Mouse (Mus musculus) liver, embryonic 11.5 days (tissue): ENCODE results near the gene Cryba4. TPM values are rescaled to one million over a fixed set of nuclear protein-coding genes. Genes with fewer than 3 reads are reported as not detected.

Experiments used
- ATAC-seq: fragments of 200-750 bp; cut with Nextera tagmentation; replicated peaks from 2 replicates; pipeline ENCODE4 v1.8.0; 2017; ENCODE audit warnings: moderate number of reproducible peaks, mild to moderate bottlenecking, moderate TSS enrichment, moderate library complexity; ENCODE audit not compliant: low FRiP score
- DNase-seq: peaks from one replicate; pipeline ENCODE4 v3.0.0-alpha.2; 2017; ENCODE audit warnings: low spot score
- H3K27ac ChIP-seq: fragments of 300-500 bp; sonication (generic); 2 replicates; pipeline ENCODE4 v1.5.1; 2014; ENCODE audit warnings: mild to moderate bottlenecking, low read depth, low read length, control low read depth
- H3K27me3 ChIP-seq: fragments of 300-500 bp; sonication (generic); replicated peaks from 2 replicates; pipeline ENCODE4 v1.6.1; 2014; ENCODE audit warnings: low read length, mixed read lengths; ENCODE audit not compliant: control insufficient read depth, insufficient read depth
- H3K36me3 ChIP-seq: fragments of 300-500 bp; sonication (generic); 2 replicates; pipeline ENCODE4 v1.6.1; 2014; ENCODE audit warnings: mild to moderate bottlenecking, low read length, moderate library complexity, mixed read lengths; ENCODE audit not compliant: control insufficient read depth, insufficient read depth
- H3K4me1 ChIP-seq: fragments of 300-500 bp; sonication (generic); replicated peaks from 2 replicates; pipeline ENCODE4 v1.6.1; 2014; ENCODE audit warnings: low read length, mixed read lengths; ENCODE audit not compliant: control insufficient read depth, insufficient read depth
- H3K4me2 ChIP-seq: fragments of 300-500 bp; sonication (generic); 2 replicates; pipeline ENCODE4 v1.6.1; 2014; ENCODE audit warnings: mild to moderate bottlenecking, control low read depth, moderate library complexity
- H3K4me3 ChIP-seq: fragments of 300-500 bp; sonication (generic); 2 replicates; pipeline ENCODE4 v1.5.1; 2014; ENCODE audit warnings: low read depth, low read length, control low read depth
- H3K9ac ChIP-seq: fragments of 300-500 bp; sonication (generic); 2 replicates; pipeline ENCODE4 v1.6.1; 2014; ENCODE audit warnings: low read depth, low read length, control low read depth
- H3K9me3 ChIP-seq: fragments of 300-500 bp; sonication (generic); 2 replicates; pipeline ENCODE4 v1.6.1; 2016; ENCODE audit warnings: low read length, inconsistent platforms, mixed read lengths; ENCODE audit not compliant: control insufficient read depth
- WGBS: fragments of 180-500 bp; shearing (Covaris S2); extraction: QIAGEN DNeasy Blood & Tissue Kit; methylation state at CpG from one replicate; pipeline ENCODE4 v1.1.7; 2014; 5-methylcytosine and 5-hydroxymethylcytosine counted together
- polyA plus RNA-seq: library from polyadenylated mRNA; unstranded; fragments of >200 nt; fragmentation: Nextera tagmentation; extraction: Ambion mirVana; gene quantifications from 2 replicates; pipeline ENCODE4 v1.2.1, GENCODE M21; 2014

The Cryba4 gene
- polyA plus RNA-seq, 1 experiment from 2014 or later: 1.3 TPM

DNA sequence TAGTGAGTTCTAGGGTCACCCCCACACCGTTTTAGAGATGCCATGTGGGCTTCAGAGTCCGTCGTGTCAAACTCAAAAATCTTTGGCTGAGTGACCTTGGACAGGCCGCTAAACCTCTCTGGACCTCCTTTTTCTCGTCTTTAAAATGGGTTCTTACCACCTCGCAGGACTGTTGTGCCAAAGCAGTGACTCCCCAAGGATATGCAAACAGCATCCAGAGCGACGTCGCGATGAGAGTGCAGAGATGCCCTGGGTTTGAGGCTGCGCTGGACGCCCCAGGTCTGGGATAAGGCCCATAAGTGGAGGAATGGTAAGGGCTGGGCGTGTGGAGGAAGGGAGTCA lies 24.4 kb downstream of the Cryba4 start:
- WGBS: 4% methylated on average over 13 of the region's 13 CpGs
- no peak overlapping the region; the same call in 1 of the 2 replicates for H3K4me3 ChIP-seq
- H3K4me2 ChIP-seq: no peak overlapping the region

DNA sequence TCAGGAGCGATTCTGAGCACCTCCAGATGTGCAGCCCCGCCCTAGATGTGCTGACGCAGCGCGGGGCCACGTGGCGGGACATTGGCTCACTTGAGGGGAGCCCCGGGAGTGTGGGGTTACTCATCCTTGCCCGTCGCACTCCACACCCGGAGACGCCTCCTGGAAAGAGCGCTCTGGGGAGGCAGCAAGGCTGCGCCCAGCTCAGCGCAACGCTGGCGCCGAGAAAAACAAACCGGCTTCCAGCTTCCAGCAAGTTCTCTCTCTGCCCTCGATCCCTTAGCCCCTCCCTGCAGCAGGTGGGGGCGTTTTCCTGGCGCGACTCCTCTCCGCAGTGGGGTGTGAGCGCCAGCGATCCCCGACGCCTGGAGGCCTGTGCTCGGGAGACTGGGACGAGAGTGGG lies 25.0 kb downstream of the Cryba4 start:
- 3% methylated on average over 30 of the region's 30 CpGs for WGBS
- Histone ChIP-seq H3K4me2 (peak overlapping the region; percentile 48), H3K9me3 (no peaks in the 10 kb centered on the region), H3K27ac (no peak overlapping the region), H3K4me3 (peak overlapping the region; percentile 26; the same call in 1 of the 2 replicates), H3K27me3 (peaks cover 82% of the 10 kb centered on the region), H3K4me1 (peaks cover 5% of the 10 kb centered on the region), H3K9ac (no peak overlapping the region), H3K36me3 (no peaks in the 10 kb centered on the region)
- DNase-seq (no peak), ATAC-seq (no peak)

More for the DNA sequence above, 24.4 kb downstream of the Cryba4 start:
- Histone ChIP-seq H3K27me3 (peaks cover 82% of the 10 kb centered on the region), H3K4me1 (peaks cover 5% of the 10 kb centered on the region), H3K27ac (no peak overlapping the region), H3K36me3 (no peaks in the 10 kb centered on the region), H3K9me3 (no peaks in the 10 kb centered on the region), H3K9ac (no peak overlapping the region)
- DNase-seq: no peak
- no peak for ATAC-seq

GRCm38 (mm10) chr5:112225591-112225990 lies 26.7 kb downstream of the Cryba4 start:
- Histone ChIP-seq H3K4me2 (no peak overlapping the region), H3K36me3 (no peaks in the 10 kb centered on the region)
- WGBS: 81% methylated on average over 6 of the region's 6 CpGs

DNA sequence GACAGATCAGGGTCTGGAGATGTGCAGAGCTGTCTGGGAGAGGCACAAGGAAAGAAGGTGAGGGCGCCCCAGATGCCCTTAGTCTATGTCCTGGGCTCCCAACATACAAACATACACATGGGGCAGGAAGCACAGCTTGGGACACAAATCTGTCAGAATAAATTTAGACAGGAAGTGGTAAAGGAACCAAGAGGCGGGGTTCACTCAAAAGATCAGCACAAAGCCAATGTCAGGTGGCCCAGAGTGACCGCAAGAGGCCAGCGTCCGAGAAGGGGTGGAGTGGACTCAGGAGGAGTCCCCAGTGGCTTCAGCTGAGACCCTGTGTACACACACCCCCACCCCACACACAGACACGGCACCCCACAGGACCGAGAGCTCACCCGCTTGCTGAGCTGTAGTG lies 32.1 kb downstream of the Cryba4 start:
- Histone ChIP-seq H3K36me3 (no peaks in the 10 kb centered on the region), H3K4me3 (no peak overlapping the region), H3K9me3 (no peaks in the 10 kb centered on the region), H3K4me1 (peaks cover 13% of the 10 kb centered on the region), H3K27me3 (peaks cover 17% of the 10 kb centered on the region), H3K27ac (no peak overlapping the region), H3K4me2 (no peak overlapping the region), H3K9ac (no peak overlapping the region)
- WGBS: 54% methylated on average over 8 of the region's 8 CpGs
- ATAC-seq (no peak), DNase-seq (no peak)

More at GRCm38 (mm10) chr5:112225591-112225990, 26.7 kb downstream of the Cryba4 start:
- no peak overlapping the region for H3K4me3 ChIP-seq
- ATAC-seq (no peak), DNase-seq (no peak)
- peaks cover 5% of the 10 kb centered on the region for H3K4me1 ChIP-seq
- H3K27ac ChIP-seq: no peak overlapping the region
- no peak overlapping the region for H3K9ac ChIP-seq
- H3K9me3 ChIP-seq: no peaks in the 10 kb centered on the region
- peaks cover 69% of the 10 kb centered on the region for H3K27me3 ChIP-seq

DNA sequence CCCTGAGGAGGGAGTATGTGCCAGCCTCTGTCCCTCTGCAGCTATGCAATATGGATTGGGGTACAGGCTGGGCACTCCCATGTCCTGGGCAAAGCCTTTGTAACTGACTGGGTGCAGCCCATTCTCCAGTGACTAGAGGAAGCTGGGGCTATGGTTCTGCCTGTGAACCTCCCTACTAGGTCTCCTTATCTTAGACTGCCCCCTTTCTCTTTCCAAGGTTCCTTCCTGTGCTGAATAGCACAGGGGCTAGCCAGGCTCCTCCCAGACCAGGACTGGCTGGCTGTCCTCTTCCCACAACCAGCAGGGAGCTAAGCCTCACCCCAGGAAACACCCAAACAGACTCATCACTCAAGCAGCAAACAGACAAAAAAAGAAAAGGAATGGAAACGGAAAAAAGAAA lies 32.9 kb downstream of the Cryba4 start:
- peak; percentile 53 for ATAC-seq
- no peak for DNase-seq
- Histone ChIP-seq H3K4me2 (no peak overlapping the region), H3K4me3 (no peak overlapping the region), H3K27me3 (peaks cover 9% of the 10 kb centered on the region), H3K9ac (no peak overlapping the region), H3K27ac (0 out of 2 replicates have a peak overlapping the region, but pooled peaks have one; percentile 7), H3K9me3 (no peaks in the 10 kb centered on the region), H3K36me3 (no peaks in the 10 kb centered on the region), H3K4me1 (peaks cover 13% of the 10 kb centered on the region)
- 17% methylated on average over 1 of the region's 1 CpGs for WGBS

GRCm38 (mm10) chr5:112218679-112219078 lies 33.6 kb downstream of the Cryba4 start:
- Histone ChIP-seq H3K27me3 (0 out of 2 replicates have a peak, but pooled peaks cover 4% of the 10 kb centered on the region), H3K4me3 (no peak overlapping the region), H3K4me2 (no peak overlapping the region), H3K27ac (no peak overlapping the region), H3K9ac (no peak overlapping the region), H3K9me3 (no peaks in the 10 kb centered on the region), H3K36me3 (no peaks in the 10 kb centered on the region), H3K4me1 (peaks cover 13% of the 10 kb centered on the region)
- DNase-seq: no peak
- 78% methylated on average over 4 of the region's 4 CpGs for WGBS
- ATAC-seq: no peak

- Histone ChIP-seq H3K4me2 (no peak overlapping the region), H3K4me1 (peaks cover 13% of the 10 kb centered on the region), H3K9me3 (no peaks in the 10 kb centered on the region), H3K4me3 (no peak overlapping the region), H3K36me3 (no peaks in the 10 kb centered on the region), H3K27me3 (no peaks in the 10 kb centered on the region), H3K9ac (no peak overlapping the region), H3K27ac (no peak overlapping the region)
- 66% methylated on average over 22 of the region's 22 CpGs for WGBS
- ATAC-seq (no peak), DNase-seq (no peak)
Measured at GRCm38 (mm10) chr5:112217031-112217430, 35.3 kb downstream of the Cryba4 start.

GRCm38 (mm10) chr5:112216335-112216734 lies 36.0 kb downstream of the Cryba4 start:
- Histone ChIP-seq H3K36me3 (no peaks in the 10 kb centered on the region), H3K4me1 (peaks cover 13% of the 10 kb centered on the region), H3K4me3 (no peak overlapping the region), H3K4me2 (no peak overlapping the region), H3K27me3 (no peaks in the 10 kb centered on the region), H3K9ac (no peak overlapping the region), H3K27ac (no peak overlapping the region), H3K9me3 (no peaks in the 10 kb centered on the region)
- WGBS: 75% methylated on average over 7 of the region's 7 CpGs
- no peak for ATAC-seq
- DNase-seq: no peak

GRCm38 (mm10) chr5:112215801-112216251 lies 36.5 kb downstream of the Cryba4 start:
- H3K9ac ChIP-seq: no peak overlapping the region
- H3K4me2 ChIP-seq: no peak overlapping the region; the same call in 1 of the 2 replicates
- H3K27me3 ChIP-seq: no peaks in the 10 kb centered on the region
- no peak overlapping the region for H3K27ac ChIP-seq
- WGBS: 56% methylated on average over 9 of the region's 9 CpGs
- DNase-seq (no peak), ATAC-seq (no peak)
- no peak overlapping the region for H3K4me3 ChIP-seq
- peaks cover 3% of the 10 kb centered on the region; the same call in 1 of the 2 replicates for H3K9me3 ChIP-seq
- peaks cover 13% of the 10 kb centered on the region for H3K4me1 ChIP-seq
- H3K36me3 ChIP-seq: no peaks in the 10 kb centered on the region
